Mouse (Mus musculus): ENCODE data around the gene 1700001O22Rik. TPM values are rescaled to one million over a fixed set of nuclear protein-coding genes. Genes with fewer than 3 reads are reported as not detected.

1700001O22Rik gene
- total and polyA plus RNA-seq, 2 experiments from 2014 or later: 1.8 to 2.4 TPM

GRCm38 (mm10) chr2:30819873-30820272 is 16.4 kb upstream of the 1700001O22Rik start:
- H3K27ac ChIP-seq: no peak overlapping the region

GRCm38 (mm10) chr2:30816383-30816782 is 12.9 kb upstream of the 1700001O22Rik start:
- DNase-seq (ENCODE audit: low spot score): no peak
- Histone ChIP-seq H3K4me2 (ENCODE audit: low read depth, low read length) (no peak overlapping the region), H3K4me1 (ENCODE audit: insufficient read depth, low read length) (no peaks in the 10 kb centered on the region), H3K9me3 (ENCODE audit: low read length) (no peaks in the 10 kb centered on the region), H3K9ac (replicated peaks; ENCODE audit: low read length) (no peak overlapping the region), H3K36me3 (ENCODE audit: insufficient read depth, low read length) (peaks cover 41% of the 10 kb centered on the region), H3K4me3 (ENCODE audit: low read length) (no peak overlapping the region), H3K27ac (no peak overlapping the region), H3K27me3 (ENCODE audit: insufficient read depth, low read length) (no peaks in the 10 kb centered on the region)
- TF ChIP-seq CTCF (IDR thresholded peaks at IDR 0.05; ENCODE audit: low read depth): no peak
- no peak for ATAC-seq
- WGBS: 86% methylated on average over 1 of the region's 1 CpGs

More at GRCm38 (mm10) chr2:30819873-30820272, 16.4 kb upstream of the 1700001O22Rik start:
- Histone ChIP-seq H3K36me3 (ENCODE audit: insufficient read depth, low read length) (peaks cover 59% of the 10 kb centered on the region), H3K4me2 (ENCODE audit: low read depth, low read length) (no peak overlapping the region), H3K9me3 (ENCODE audit: low read length) (no peaks in the 10 kb centered on the region), H3K27me3 (ENCODE audit: insufficient read depth, low read length) (no peaks in the 10 kb centered on the region), H3K4me1 (ENCODE audit: insufficient read depth, low read length) (no peaks in the 10 kb centered on the region), H3K9ac (replicated peaks; ENCODE audit: low read length) (no peak overlapping the region), H3K4me3 (ENCODE audit: low read length) (no peak overlapping the region)
- no peak for DNase-seq (ENCODE audit: low spot score)
- ATAC-seq: no peak
- no peak for TF ChIP-seq CTCF (IDR thresholded peaks at IDR 0.05; ENCODE audit: low read depth)
- WGBS: 93% methylated on average over 5 of the region's 5 CpGs

- TF ChIP-seq CTCF (IDR thresholded peaks at IDR 0.05; ENCODE audit: low read depth): no peak
- Histone ChIP-seq H3K36me3 (ENCODE audit: insufficient read depth, low read length) (peaks cover 14% of the 10 kb centered on the region), H3K27me3 (ENCODE audit: insufficient read depth, low read length) (no peaks in the 10 kb centered on the region), H3K4me3 (ENCODE audit: low read length) (no peak overlapping the region), H3K27ac (no peak overlapping the region), H3K4me2 (ENCODE audit: low read depth, low read length) (no peak overlapping the region), H3K9me3 (ENCODE audit: low read length) (no peaks in the 10 kb centered on the region), H3K4me1 (ENCODE audit: insufficient read depth, low read length) (peaks cover 9% of the 10 kb centered on the region; the same call in 1 of the 2 replicates), H3K9ac (replicated peaks; ENCODE audit: low read length) (no peak overlapping the region)
- ATAC-seq (no peak), DNase-seq (ENCODE audit: low spot score) (no peak)
- 93% methylated on average over 7 of the region's 7 CpGs for WGBS
Observed at GRCm38 (mm10) chr2:30810573-30810972, 7.1 kb upstream of the 1700001O22Rik start.

GRCm38 (mm10) chr2:30809503-30809902 is 6.0 kb upstream of the 1700001O22Rik start:
- Histone ChIP-seq H3K36me3 (ENCODE audit: insufficient read depth, low read length) (peaks cover 9% of the 10 kb centered on the region), H3K9ac (replicated peaks; ENCODE audit: low read length) (no peak overlapping the region), H3K4me2 (ENCODE audit: low read depth, low read length) (peak overlapping the region; percentile 40; the same call in 1 of the 2 replicates), H3K9me3 (ENCODE audit: low read length) (no peaks in the 10 kb centered on the region), H3K4me3 (ENCODE audit: low read length) (no peak overlapping the region), H3K4me1 (ENCODE audit: insufficient read depth, low read length) (peaks cover 9% of the 10 kb centered on the region; the same call in 1 of the 2 replicates), H3K27me3 (ENCODE audit: insufficient read depth, low read length) (no peaks in the 10 kb centered on the region), H3K27ac (no peak overlapping the region)
- no peak for DNase-seq (ENCODE audit: low spot score)
- ATAC-seq: no peak
- no peak for TF ChIP-seq CTCF (IDR thresholded peaks at IDR 0.05; ENCODE audit: low read depth)
- WGBS: 83% methylated on average over 5 of the region's 5 CpGs

GRCm38 (mm10) chr2:30808296-30808655 is 4.8 kb upstream of the 1700001O22Rik start:
- ATAC-seq: no peak
- no peaks in the 10 kb centered on the region for H3K27me3 ChIP-seq (ENCODE audit: insufficient read depth, low read length)
- peaks cover 6% of the 10 kb centered on the region for H3K36me3 ChIP-seq (ENCODE audit: insufficient read depth, low read length)
- H3K4me2 ChIP-seq (ENCODE audit: low read depth, low read length): peak overlapping the region; percentile 94
- H3K9me3 ChIP-seq (ENCODE audit: low read length): no peaks in the 10 kb centered on the region
- peak overlapping the region; percentile 85 for H3K9ac ChIP-seq (replicated peaks; ENCODE audit: low read length)
- DNase-seq (ENCODE audit: low spot score): peak; percentile 20
- peaks cover 9% of the 10 kb centered on the region; the same call in 1 of the 2 replicates for H3K4me1 ChIP-seq (ENCODE audit: insufficient read depth, low read length)
- no peak for TF ChIP-seq CTCF (IDR thresholded peaks at IDR 0.05; ENCODE audit: low read depth)
- peak overlapping the region; percentile 65 for H3K4me3 ChIP-seq (ENCODE audit: low read length)
- peak overlapping the region; percentile 86 for H3K27ac ChIP-seq
- 2% methylated on average over 10 of the region's 10 CpGs for WGBS

- WGBS: 1% methylated on average over 38 of the region's 44 CpGs
Observed at GRCm38 (mm10) chr2:30807648-30808295, 4.3 kb upstream of the 1700001O22Rik start, which contains the start of gene Ntmt1. Gene Ntmt1 (plus strand): TSS chr2:30807826.

More at GRCm38 (mm10) chr2:30807648-30808295, 4.3 kb upstream of the 1700001O22Rik start, which contains the start of gene Ntmt1:
- peak; percentile 99 for ATAC-seq
- Histone ChIP-seq H3K4me2 (ENCODE audit: low read depth, low read length) (peak within 1 kb of the TSS; percentile 94), H3K36me3 (ENCODE audit: insufficient read depth, low read length) (peaks cover 2% of the 10 kb centered on the region), H3K4me3 (ENCODE audit: low read length) (peak within 1 kb of the TSS; percentile 65), H3K4me1 (ENCODE audit: insufficient read depth, low read length) (peaks cover 9% of the 10 kb centered on the region; the same call in 1 of the 2 replicates), H3K27me3 (ENCODE audit: insufficient read depth, low read length) (no peaks in the 10 kb centered on the region), H3K27ac (peak within 1 kb of the TSS; percentile 86), H3K9me3 (ENCODE audit: low read length) (no peaks in the 10 kb centered on the region), H3K9ac (replicated peaks; ENCODE audit: low read length) (peak within 1 kb of the TSS; percentile 85)
- TF ChIP-seq CTCF (IDR thresholded peaks at IDR 0.05; ENCODE audit: low read depth): 0 out of 2 replicates have a peak, but pooled peaks have one; percentile 1
- DNase-seq (ENCODE audit: low spot score): peak; percentile 98

All from hindbrain, postnatal 0 days (tissue).